Mouse (Mus musculus): ENCODE measurements around the gene Trhr2. TPM values are rescaled to one million over a fixed set of nuclear protein-coding genes. Genes with fewer than 3 reads are reported as not detected.
A peak's percentile ranks its signal among the peaks of the same experiment; 100 is the strongest.

The Trhr2 gene
- polyA plus RNA-seq, 1 experiment: 0.35 TPM

DNA sequence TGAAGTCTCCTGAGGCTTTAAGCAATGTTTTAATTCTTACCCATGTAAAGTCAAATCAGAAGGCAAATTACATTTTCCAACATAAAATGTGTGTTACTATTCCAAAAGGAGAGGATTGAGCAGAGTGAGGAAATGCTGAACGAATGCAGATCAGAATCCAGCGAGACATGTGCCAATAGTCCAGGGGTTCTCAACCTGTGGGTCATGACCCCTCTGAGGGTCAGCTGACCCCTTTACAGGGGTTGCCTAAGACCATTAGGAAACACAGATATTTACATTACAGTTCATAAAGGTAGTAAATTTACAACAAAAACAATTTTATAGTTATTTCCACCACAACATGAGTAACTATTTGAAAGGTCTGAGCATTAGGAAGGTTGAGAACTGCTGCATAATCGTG lies 30.2 kb upstream of the Trhr2 start:
- Histone ChIP-seq H3K36me3 (ENCODE audit: control insufficient read depth, insufficient read depth, low read length) (peaks cover 36% of the 10 kb centered on the region), H3K4me1 (replicated peaks; ENCODE audit: control insufficient read depth, insufficient read depth, low read length) (no peaks in the 10 kb centered on the region), H3K4me3 (ENCODE audit: control insufficient read depth, insufficient read depth, low read length) (no peak overlapping the region), H3K27ac (ENCODE audit: control insufficient read depth, insufficient read depth, low read length) (no peak overlapping the region), H3K27me3 (ENCODE audit: control insufficient read depth, insufficient read depth, low read length) (no peaks in the 10 kb centered on the region)
- TF ChIP-seq POLR2A (IDR thresholded peaks at IDR 0.05; ENCODE audit: control insufficient read depth, extremely low read depth, insufficient read depth, low read length, poor library complexity) (no peak), CTCF (IDR thresholded peaks at IDR 0.05; ENCODE audit: borderline replicate concordance, control insufficient read depth, extremely low read depth, insufficient read depth, low read length, poor library complexity) (no peak)
- DNase-seq: no peak
- whole genome bisulfite sequencing: 87% methylated on average over 3 of the region's 3 CpGs

- H3K36me3 ChIP-seq (ENCODE audit: control insufficient read depth, insufficient read depth, low read length): peaks cover 46% of the 10 kb centered on the region
- no peak overlapping the region for H3K4me3 ChIP-seq (ENCODE audit: control insufficient read depth, insufficient read depth, low read length)
- TF ChIP-seq POLR2A (IDR thresholded peaks at IDR 0.05; ENCODE audit: control insufficient read depth, extremely low read depth, insufficient read depth, low read length, poor library complexity) (no peak), CTCF (IDR thresholded peaks at IDR 0.05; ENCODE audit: borderline replicate concordance, control insufficient read depth, extremely low read depth, insufficient read depth, low read length, poor library complexity) (no peak)
- no peaks in the 10 kb centered on the region for H3K27me3 ChIP-seq (ENCODE audit: control insufficient read depth, insufficient read depth, low read length)
- DNase-seq: peak; percentile 7
- H3K4me1 ChIP-seq (replicated peaks; ENCODE audit: control insufficient read depth, insufficient read depth, low read length): no peaks in the 10 kb centered on the region
- no peak overlapping the region for H3K27ac ChIP-seq (ENCODE audit: control insufficient read depth, insufficient read depth, low read length)
- WGBS: 94% methylated on average over 3 of the region's 3 CpGs
Measured at GRCm38 (mm10) chr8:122389357-122389756, 28.8 kb upstream of the Trhr2 start.

DNA sequence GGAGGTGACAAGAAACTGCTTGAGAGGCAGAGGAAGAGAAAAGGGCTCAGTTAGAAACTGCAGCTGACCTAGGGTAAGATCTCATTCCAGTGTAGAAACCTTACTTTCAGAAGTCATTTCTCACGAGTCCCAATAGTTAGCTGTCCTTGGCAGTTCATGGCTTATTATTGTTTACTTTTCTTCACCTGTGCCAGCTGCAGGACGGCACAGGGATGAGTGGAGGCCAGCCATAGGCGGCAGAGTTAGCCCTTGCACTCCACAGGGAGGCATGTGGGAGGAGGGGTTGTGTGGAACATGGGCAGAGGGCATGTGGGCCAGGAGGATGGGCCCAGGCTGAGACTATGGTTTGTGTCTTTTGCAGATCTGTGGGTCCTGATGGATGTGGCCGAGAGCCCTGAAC lies 22.5 kb upstream of the Trhr2 start:
- no peak for DNase-seq
- no peaks in the 10 kb centered on the region for H3K4me1 ChIP-seq (replicated peaks; ENCODE audit: control insufficient read depth, insufficient read depth, low read length)
- peaks cover 34% of the 10 kb centered on the region for H3K36me3 ChIP-seq (ENCODE audit: control insufficient read depth, insufficient read depth, low read length)
- no peaks in the 10 kb centered on the region for H3K27me3 ChIP-seq (ENCODE audit: control insufficient read depth, insufficient read depth, low read length)
- 93% methylated on average over 4 of the region's 4 CpGs for WGBS
- no peak overlapping the region for H3K27ac ChIP-seq (ENCODE audit: control insufficient read depth, insufficient read depth, low read length)
- H3K4me3 ChIP-seq (ENCODE audit: control insufficient read depth, insufficient read depth, low read length): no peak overlapping the region
- TF ChIP-seq CTCF (IDR thresholded peaks at IDR 0.05; ENCODE audit: borderline replicate concordance, control insufficient read depth, extremely low read depth, insufficient read depth, low read length, poor library complexity): no peak
- no peak for TF ChIP-seq POLR2A (IDR thresholded peaks at IDR 0.05; ENCODE audit: control insufficient read depth, extremely low read depth, insufficient read depth, low read length, poor library complexity)

DNA sequence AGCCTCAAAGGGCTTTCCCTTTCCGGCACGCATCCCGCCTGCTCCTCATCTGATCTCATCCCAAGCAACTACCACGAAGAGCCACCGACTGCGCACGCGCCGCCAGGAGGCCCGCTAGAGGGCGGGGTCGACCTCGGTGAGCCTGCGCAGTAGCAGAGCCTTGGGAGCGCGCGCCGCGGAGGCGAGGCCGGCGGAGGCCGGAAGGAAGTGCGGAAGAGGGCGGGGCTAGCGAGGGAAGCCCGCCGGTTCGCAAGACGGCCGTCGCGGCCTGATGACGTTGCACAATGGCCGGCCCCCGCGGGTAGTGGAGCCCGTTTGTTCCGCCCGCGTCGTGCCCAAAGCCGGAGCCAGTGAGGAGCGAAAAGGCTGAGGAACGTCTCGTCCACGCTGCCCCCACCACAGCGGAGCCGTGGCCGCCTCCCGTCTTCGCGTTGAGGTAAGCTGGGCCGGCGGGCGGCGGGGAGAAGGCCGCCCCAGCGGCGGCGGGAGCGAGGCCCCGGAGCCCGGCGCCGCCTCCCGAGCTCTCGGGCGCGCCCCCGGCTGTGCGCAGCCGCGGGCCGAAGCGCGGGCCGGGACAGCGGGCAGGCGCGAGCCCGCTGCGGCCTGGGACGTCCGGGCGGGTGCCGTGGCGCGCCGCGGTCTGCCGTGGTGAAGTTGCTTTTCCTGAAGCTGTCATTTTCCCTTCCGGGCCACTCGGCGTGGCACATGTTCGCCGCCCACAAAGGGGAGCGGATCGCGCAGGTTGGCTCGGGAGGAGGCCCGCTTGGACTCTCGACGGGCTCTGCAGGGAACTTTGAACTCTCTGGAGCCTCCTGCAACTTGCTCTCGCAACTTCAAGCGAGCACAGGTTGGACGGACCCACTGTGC lies 16.1 kb upstream of the Trhr2 start, which contains the start of gene Zc3h18:
Gene Zc3h18 (plus strand): TSS at position 245 of the 867 bp plus-strand sequence.
- Histone ChIP-seq H3K27me3 (ENCODE audit: control insufficient read depth, insufficient read depth, low read length) (no peaks in the 10 kb centered on the region), H3K27ac (ENCODE audit: control insufficient read depth, insufficient read depth, low read length) (no peak within 1 kb of the TSS; the same call in 1 of the 2 replicates), H3K4me3 (ENCODE audit: control insufficient read depth, insufficient read depth, low read length) (peak within 1 kb of the TSS; percentile 87), H3K4me1 (replicated peaks; ENCODE audit: control insufficient read depth, insufficient read depth, low read length) (peaks cover 8% of the 10 kb centered on the region; the same call in 1 of the 2 replicates), H3K36me3 (ENCODE audit: control insufficient read depth, insufficient read depth, low read length) (no peaks in the 10 kb centered on the region; the same call in 1 of the 2 replicates)
- peak; percentile 99 for DNase-seq
- under 1% methylated on average over 105 of the region's 107 CpGs for WGBS
- peak; percentile 51; the same call in 1 of the 2 replicates for TF ChIP-seq CTCF (IDR thresholded peaks at IDR 0.05; ENCODE audit: borderline replicate concordance, control insufficient read depth, extremely low read depth, insufficient read depth, low read length, poor library complexity)
- TF ChIP-seq POLR2A (IDR thresholded peaks at IDR 0.05; ENCODE audit: control insufficient read depth, extremely low read depth, insufficient read depth, low read length, poor library complexity): peak; percentile 68

GRCm38 (mm10) chr8:122375751-122376364 lies 15.3 kb upstream of the Trhr2 start:
- H3K36me3 ChIP-seq (ENCODE audit: control insufficient read depth, insufficient read depth, low read length): no peaks in the 10 kb centered on the region; the same call in 1 of the 2 replicates
- no peaks in the 10 kb centered on the region for H3K27me3 ChIP-seq (ENCODE audit: control insufficient read depth, insufficient read depth, low read length)
- TF ChIP-seq POLR2A (IDR thresholded peaks at IDR 0.05; ENCODE audit: control insufficient read depth, extremely low read depth, insufficient read depth, low read length, poor library complexity) (no peak), CTCF (IDR thresholded peaks at IDR 0.05; ENCODE audit: borderline replicate concordance, control insufficient read depth, extremely low read depth, insufficient read depth, low read length, poor library complexity) (no peak)
- H3K27ac ChIP-seq (ENCODE audit: control insufficient read depth, insufficient read depth, low read length): no peak overlapping the region
- DNase-seq: no peak
- H3K4me1 ChIP-seq (replicated peaks; ENCODE audit: control insufficient read depth, insufficient read depth, low read length): peaks cover 8% of the 10 kb centered on the region; the same call in 1 of the 2 replicates
- peak overlapping the region; percentile 40 for H3K4me3 ChIP-seq (ENCODE audit: control insufficient read depth, insufficient read depth, low read length)
- 25% methylated on average over 13 of the region's 13 CpGs for WGBS

DNA sequence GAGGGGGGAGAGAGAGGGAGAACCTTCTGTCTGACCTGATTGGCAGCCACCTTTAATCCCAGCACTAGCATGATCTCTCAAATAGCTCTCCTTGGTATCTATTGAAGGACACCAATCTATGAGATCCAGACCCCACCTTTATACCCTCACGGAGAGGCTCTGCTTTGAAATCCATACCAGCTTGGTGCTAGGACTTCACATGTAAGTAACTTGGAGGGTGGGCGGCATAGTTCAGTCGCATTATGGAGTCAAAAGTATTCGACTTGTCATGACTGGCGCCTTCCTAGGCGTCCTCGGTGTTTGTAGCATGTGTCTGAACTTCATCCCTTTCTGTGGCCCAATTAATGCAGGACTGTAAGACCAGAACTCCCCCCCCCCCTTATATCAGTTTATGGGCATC lies 14.8 kb upstream of the Trhr2 start:
- peaks cover 8% of the 10 kb centered on the region; the same call in 1 of the 2 replicates for H3K4me1 ChIP-seq (replicated peaks; ENCODE audit: control insufficient read depth, insufficient read depth, low read length)
- no peak for DNase-seq
- H3K27me3 ChIP-seq (ENCODE audit: control insufficient read depth, insufficient read depth, low read length): no peaks in the 10 kb centered on the region
- H3K27ac ChIP-seq (ENCODE audit: control insufficient read depth, insufficient read depth, low read length): no peak overlapping the region
- no peak overlapping the region for H3K4me3 ChIP-seq (ENCODE audit: control insufficient read depth, insufficient read depth, low read length)
- H3K36me3 ChIP-seq (ENCODE audit: control insufficient read depth, insufficient read depth, low read length): no peaks in the 10 kb centered on the region; the same call in 1 of the 2 replicates
- TF ChIP-seq POLR2A (IDR thresholded peaks at IDR 0.05; ENCODE audit: control insufficient read depth, extremely low read depth, insufficient read depth, low read length, poor library complexity): no peak
- TF ChIP-seq CTCF (IDR thresholded peaks at IDR 0.05; ENCODE audit: borderline replicate concordance, control insufficient read depth, extremely low read depth, insufficient read depth, low read length, poor library complexity): no peak
- 96% methylated on average over 7 of the region's 7 CpGs for WGBS

All from thymus, adult 2 months (tissue).